Mouse (Mus musculus): Measurements from ENCODE around the gene Rere. TPM values are rescaled to one million over a fixed set of nuclear protein-coding genes. Genes with fewer than 3 reads are reported as not detected.

Gene Rere
- polyA plus RNA-seq, 1 experiment from 2014 or later: 37.7 TPM

GRCm38 (mm10) chr4:150399032-150399431 lies 117.6 kb downstream of the Rere start:
- Histone ChIP-seq H3K9ac (no peak overlapping the region), H3K4me1 (peaks cover 67% of the 10 kb centered on the region), H3K27ac (no peak overlapping the region), H3K36me3 (no peaks in the 10 kb centered on the region), H3K4me3 (no peak overlapping the region), H3K27me3 (no peaks in the 10 kb centered on the region), H3K4me2 (replicated peaks) (no peak overlapping the region), H3K9me3 (no peaks in the 10 kb centered on the region)
- ATAC-seq (ENCODE audit: insufficient number of reproducible peaks, insufficient read depth, low FRiP score, low TSS enrichment): no peak
- 55% methylated on average over 2 of the region's 2 CpGs for WGBS

- ATAC-seq (ENCODE audit: insufficient number of reproducible peaks, insufficient read depth, low FRiP score, low TSS enrichment): no peak
- Histone ChIP-seq H3K9me3 (no peaks in the 10 kb centered on the region), H3K36me3 (peaks cover 7% of the 10 kb centered on the region), H3K4me1 (peaks cover 58% of the 10 kb centered on the region), H3K27ac (no peak overlapping the region), H3K4me3 (no peak overlapping the region), H3K9ac (no peak overlapping the region), H3K4me2 (replicated peaks) (no peak overlapping the region), H3K27me3 (no peaks in the 10 kb centered on the region)
- WGBS: 68% methylated on average over 13 of the region's 13 CpGs
Measured at GRCm38 (mm10) chr4:150401830-150402607, 120.6 kb downstream of the Rere start.

DNA sequence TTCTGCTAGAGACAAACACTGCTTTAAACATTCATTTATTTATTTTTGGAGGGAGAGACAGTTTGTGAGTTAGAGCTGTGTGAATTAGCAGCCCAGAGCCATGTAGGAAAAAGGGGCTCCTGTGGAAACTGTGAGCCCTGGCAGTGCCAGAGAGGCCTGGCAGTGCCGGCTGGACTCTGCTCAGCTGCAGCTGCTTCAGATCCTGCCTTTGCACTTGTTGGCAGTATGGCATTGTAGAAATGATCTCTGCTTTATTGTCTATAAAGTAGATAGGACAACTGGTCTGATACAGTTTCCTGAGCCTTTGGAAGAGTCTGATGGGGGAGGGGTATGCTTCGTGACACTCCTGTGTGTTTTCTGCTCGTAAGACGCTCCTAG lies 121.2 kb downstream of the Rere start:
- Histone ChIP-seq H3K9ac (no peak overlapping the region), H3K4me2 (replicated peaks) (no peak overlapping the region), H3K9me3 (no peaks in the 10 kb centered on the region), H3K4me1 (peaks cover 52% of the 10 kb centered on the region), H3K27me3 (no peaks in the 10 kb centered on the region), H3K27ac (no peak overlapping the region), H3K4me3 (no peak overlapping the region), H3K36me3 (peaks cover 12% of the 10 kb centered on the region)
- ATAC-seq (ENCODE audit: insufficient number of reproducible peaks, insufficient read depth, low FRiP score, low TSS enrichment): no peak
- 66% methylated on average over 4 of the region's 4 CpGs for WGBS

DNA sequence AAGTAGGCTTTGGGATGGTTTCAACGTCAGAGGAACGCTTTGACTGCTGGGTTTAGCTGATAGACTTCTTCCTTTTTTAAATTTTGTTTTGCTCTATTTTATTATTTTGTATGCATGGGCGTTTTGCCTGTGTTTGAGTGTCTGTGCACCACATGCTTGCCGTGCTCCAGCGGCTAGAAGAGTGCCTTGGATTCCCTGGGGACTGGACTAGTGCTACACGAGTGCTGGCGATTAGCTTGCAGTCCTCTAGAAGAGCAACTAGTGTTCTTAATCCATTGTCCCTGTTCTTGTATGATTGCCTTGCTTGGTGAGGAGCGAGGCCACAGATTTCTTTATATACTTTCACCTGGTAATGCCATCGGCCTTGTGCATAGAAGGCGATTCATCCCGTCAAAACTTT lies 122.5 kb downstream of the Rere start:
- 47% methylated on average over 11 of the region's 11 CpGs for WGBS

DNA sequence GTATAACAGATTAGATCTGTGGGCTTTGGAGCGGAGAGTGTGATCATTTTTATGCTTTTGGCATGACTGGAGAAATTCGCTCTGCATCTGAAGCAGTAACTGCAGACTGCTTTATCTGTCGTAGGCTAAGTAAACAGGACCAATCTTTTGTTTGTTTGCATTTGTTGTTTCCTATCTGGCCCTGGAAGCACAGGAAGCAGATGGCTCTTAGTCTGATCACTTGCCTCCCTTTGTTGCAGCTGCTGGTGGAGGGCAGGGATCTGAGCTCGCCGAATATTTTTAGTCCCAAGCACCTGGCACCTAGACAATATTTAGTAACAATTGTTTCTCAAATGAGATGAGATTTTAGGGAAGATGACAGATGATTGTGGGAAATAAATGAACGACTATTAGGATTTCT lies 123.1 kb downstream of the Rere start:
- WGBS: 54% methylated on average over 6 of the region's 6 CpGs
- Histone ChIP-seq H3K9me3 (no peaks in the 10 kb centered on the region), H3K4me3 (no peak overlapping the region), H3K36me3 (peaks cover 27% of the 10 kb centered on the region), H3K4me1 (peaks cover 39% of the 10 kb centered on the region), H3K4me2 (replicated peaks) (no peak overlapping the region), H3K27me3 (no peaks in the 10 kb centered on the region), H3K9ac (no peak overlapping the region), H3K27ac (no peak overlapping the region)
- ATAC-seq (ENCODE audit: insufficient number of reproducible peaks, insufficient read depth, low FRiP score, low TSS enrichment): no peak

More for the DNA sequence above, 122.5 kb downstream of the Rere start:
- Histone ChIP-seq H3K27ac (no peak overlapping the region), H3K4me2 (replicated peaks) (no peak overlapping the region), H3K4me3 (no peak overlapping the region), H3K9me3 (no peaks in the 10 kb centered on the region), H3K36me3 (peaks cover 25% of the 10 kb centered on the region), H3K4me1 (peaks cover 40% of the 10 kb centered on the region), H3K27me3 (no peaks in the 10 kb centered on the region), H3K9ac (no peak overlapping the region)
- no peak for ATAC-seq (ENCODE audit: insufficient number of reproducible peaks, insufficient read depth, low FRiP score, low TSS enrichment)

- Histone ChIP-seq H3K9ac (no peak overlapping the region), H3K27ac (no peak overlapping the region), H3K27me3 (no peaks in the 10 kb centered on the region), H3K4me2 (replicated peaks) (no peak overlapping the region), H3K36me3 (peaks cover 35% of the 10 kb centered on the region), H3K9me3 (no peaks in the 10 kb centered on the region), H3K4me1 (peaks cover 36% of the 10 kb centered on the region), H3K4me3 (no peak overlapping the region)
- ATAC-seq (ENCODE audit: insufficient number of reproducible peaks, insufficient read depth, low FRiP score, low TSS enrichment): no peak
- WGBS: 70% methylated on average over 5 of the region's 5 CpGs
Measured at GRCm38 (mm10) chr4:150405786-150406185, 124.3 kb downstream of the Rere start.

- H3K27ac ChIP-seq: no peak overlapping the region
- H3K9ac ChIP-seq: no peak overlapping the region
- ATAC-seq (ENCODE audit: insufficient number of reproducible peaks, insufficient read depth, low FRiP score, low TSS enrichment): no peak
- H3K4me1 ChIP-seq: peaks cover 32% of the 10 kb centered on the region
- no peak overlapping the region for H3K4me2 ChIP-seq (replicated peaks)
- peaks cover 36% of the 10 kb centered on the region for H3K36me3 ChIP-seq
- no peaks in the 10 kb centered on the region for H3K27me3 ChIP-seq
- H3K4me3 ChIP-seq: no peak overlapping the region
- H3K9me3 ChIP-seq: no peaks in the 10 kb centered on the region
- WGBS: 76% methylated on average over 21 of the region's 21 CpGs
Measured at GRCm38 (mm10) chr4:150406320-150406719, 124.9 kb downstream of the Rere start.

- H3K9ac ChIP-seq: no peak overlapping the region
- peaks cover 36% of the 10 kb centered on the region for H3K36me3 ChIP-seq
- no peak overlapping the region for H3K27ac ChIP-seq
- H3K4me2 ChIP-seq (replicated peaks): no peak overlapping the region
- WGBS: 85% methylated on average over 6 of the region's 6 CpGs
- H3K27me3 ChIP-seq: no peaks in the 10 kb centered on the region
- peaks cover 30% of the 10 kb centered on the region for H3K4me1 ChIP-seq
- no peaks in the 10 kb centered on the region for H3K9me3 ChIP-seq
- no peak overlapping the region for H3K4me3 ChIP-seq
- ATAC-seq (ENCODE audit: insufficient number of reproducible peaks, insufficient read depth, low FRiP score, low TSS enrichment): no peak
Measured at GRCm38 (mm10) chr4:150406821-150407220, 125.4 kb downstream of the Rere start.

DNA sequence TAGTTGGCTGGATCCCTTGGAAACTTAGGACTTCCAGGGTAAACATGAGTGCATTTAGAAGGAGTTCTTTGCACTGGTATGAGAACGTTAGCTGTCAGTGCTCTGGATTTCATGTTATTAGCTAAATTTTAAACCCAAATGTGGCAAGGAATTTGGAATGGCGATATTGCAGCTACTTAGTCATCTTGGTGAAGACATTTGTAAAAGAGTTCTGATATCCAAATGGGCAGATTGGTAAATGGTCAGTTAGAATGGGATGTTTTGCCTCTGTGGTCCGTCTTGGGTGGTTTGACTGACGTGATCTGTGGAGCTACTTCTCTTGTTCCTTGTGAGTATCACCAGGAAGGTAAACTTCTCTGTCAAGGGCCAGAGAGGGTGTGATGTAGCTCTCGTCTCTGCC lies 132.8 kb downstream of the Rere start:
- H3K4me1 ChIP-seq: 0 out of 2 replicates have a peak, but pooled peaks cover 3% of the 10 kb centered on the region
- H3K27me3 ChIP-seq: no peaks in the 10 kb centered on the region
- 0 out of 2 replicates have a peak, but pooled peaks cover 17% of the 10 kb centered on the region for H3K36me3 ChIP-seq
- no peak overlapping the region for H3K4me2 ChIP-seq (replicated peaks)
- no peak overlapping the region for H3K4me3 ChIP-seq
- 85% methylated on average over 5 of the region's 5 CpGs for WGBS
- H3K9ac ChIP-seq: no peak overlapping the region
- no peak for ATAC-seq (ENCODE audit: insufficient number of reproducible peaks, insufficient read depth, low FRiP score, low TSS enrichment)
- H3K27ac ChIP-seq: no peak overlapping the region
- no peaks in the 10 kb centered on the region for H3K9me3 ChIP-seq

- H3K9ac ChIP-seq: no peak overlapping the region
- 81% methylated on average over 1 of the region's 1 CpGs for WGBS
- H3K27ac ChIP-seq: no peak overlapping the region
- no peak overlapping the region for H3K4me3 ChIP-seq
- no peak overlapping the region for H3K4me2 ChIP-seq (replicated peaks)
- no peaks in the 10 kb centered on the region for H3K4me1 ChIP-seq
- H3K9me3 ChIP-seq: no peaks in the 10 kb centered on the region
- H3K27me3 ChIP-seq: no peaks in the 10 kb centered on the region
- H3K36me3 ChIP-seq: 0 out of 2 replicates have a peak, but pooled peaks cover 17% of the 10 kb centered on the region
- no peak for ATAC-seq (ENCODE audit: insufficient number of reproducible peaks, insufficient read depth, low FRiP score, low TSS enrichment)
Measured at GRCm38 (mm10) chr4:150414759-150415158, 133.3 kb downstream of the Rere start.

- Histone ChIP-seq H3K9ac (no peak overlapping the region), H3K4me3 (no peak overlapping the region), H3K27ac (no peak overlapping the region), H3K4me2 (replicated peaks) (no peak overlapping the region), H3K9me3 (no peaks in the 10 kb centered on the region), H3K27me3 (no peaks in the 10 kb centered on the region), H3K36me3 (0 out of 2 replicates have a peak, but pooled peaks cover 15% of the 10 kb centered on the region), H3K4me1 (no peaks in the 10 kb centered on the region)
- 78% methylated on average over 10 of the region's 10 CpGs for WGBS
- ATAC-seq (ENCODE audit: insufficient number of reproducible peaks, insufficient read depth, low FRiP score, low TSS enrichment): no peak
Measured at GRCm38 (mm10) chr4:150415227-150415969, 134.0 kb downstream of the Rere start.

Measured in embryonic facial prominence, embryonic 12.5 days (tissue).